Mouse (Mus musculus): ENCODE measurements around the gene Cts6. TPM values are rescaled to one million over a fixed set of nuclear protein-coding genes. Genes with fewer than 3 reads are reported as not detected.

Gene Cts6
- polyA plus RNA-seq (2014; fragmentation: Illumina TruSeq; extraction: RNeasy Lipid Tissue Mini Kit (QIAGEN cat#74804); ENCODE audit: low read depth, low replicate concordance): not detected

GRCm38 (mm10) chr13:61203310-61203709 lies at the start of gene Cts6:
TSS of gene Cts6 (minus strand) at chr13:61203410.

GRCm38 (mm10) chr13:61164156-61164555 lies 39.1 kb downstream of the Cts6 start, which contains the start of gene Ctsr:
TSS of gene Ctsr (minus strand) at chr13:61164256.

Other genes starting within 250 kb of the Cts6 start
- gene Ctsj, start 197.5 kb downstream of the Cts6 start, polyA plus RNA-seq (2014; fragmentation: Illumina TruSeq; extraction: RNeasy Lipid Tissue Mini Kit (QIAGEN cat#74804); ENCODE audit: low read depth, low replicate concordance): not detected
- not detected for gene Ctsq, start 162.8 kb downstream of the Cts6 start, polyA plus RNA-seq (2014; fragmentation: Illumina TruSeq; extraction: RNeasy Lipid Tissue Mini Kit (QIAGEN cat#74804); ENCODE audit: low read depth, low replicate concordance)
- gene Ctsr, start 39.2 kb downstream of the Cts6 start, polyA plus RNA-seq (2014; fragmentation: Illumina TruSeq; extraction: RNeasy Lipid Tissue Mini Kit (QIAGEN cat#74804); ENCODE audit: low read depth, low replicate concordance): not detected
- gene Cts8, start 51.9 kb upstream of the Cts6 start, polyA plus RNA-seq (2014; fragmentation: Illumina TruSeq; extraction: RNeasy Lipid Tissue Mini Kit (QIAGEN cat#74804); ENCODE audit: low read depth, low replicate concordance): not detected
- gene Gm49398, start 85.4 kb upstream of the Cts6 start, polyA plus RNA-seq (2014; fragmentation: Illumina TruSeq; extraction: RNeasy Lipid Tissue Mini Kit (QIAGEN cat#74804); ENCODE audit: low read depth, low replicate concordance): not detected
- not detected for gene Cts7, start 154.8 kb upstream of the Cts6 start, polyA plus RNA-seq (2014; fragmentation: Illumina TruSeq; extraction: RNeasy Lipid Tissue Mini Kit (QIAGEN cat#74804); ENCODE audit: low read depth, low replicate concordance)